Mouse (Mus musculus) myocyte (in vitro differentiated cells): ENCODE measurements at regions not wholly inside any gene's neighbourhood (a gene's known extent, or its start where the extent isn't known, plus 50 kb on each side); places are given as distances from the start of the nearest gene placed in this dataset.

ENCODE experiments used
- E2F4 ChIP-seq: IDR thresholded peaks from one replicate; pipeline ENCODE4 v1.6.1; 2011; ENCODE audit warnings: mild to moderate bottlenecking, control low read depth, moderate library complexity; ENCODE audit not compliant: insufficient read depth
- MAX ChIP-seq: IDR thresholded peaks from one replicate; pipeline ENCODE4 v1.6.1; 2011; ENCODE audit warnings: low read depth, mild to moderate bottlenecking, control low read depth
- POLR2A ChIP-seq: IDR thresholded peaks from one replicate; pipeline ENCODE4 v1.6.1; 2011; ENCODE audit warnings: low read depth, mild to moderate bottlenecking, control low read depth, moderate library complexity; ENCODE audit not compliant: insufficient read length
- POLR2AphosphoS2 ChIP-seq: IDR thresholded peaks from one replicate; pipeline ENCODE4 v1.6.1; 2011; ENCODE audit warnings: low read depth, control low read depth; ENCODE audit not compliant: insufficient read length
- REST ChIP-seq: IDR thresholded peaks from one replicate; pipeline ENCODE4 v1.6.1; 2011; ENCODE audit warnings: mild to moderate bottlenecking, control low read depth, moderate library complexity; ENCODE audit not compliant: insufficient read depth, insufficient read length
- TCF12 ChIP-seq: IDR thresholded peaks from one replicate; pipeline ENCODE4 v1.6.1; 2011; ENCODE audit warnings: mild to moderate bottlenecking, control low read depth; ENCODE audit not compliant: poor library complexity, insufficient read depth, severe bottlenecking
- TCF3 ChIP-seq: IDR thresholded peaks from one replicate; pipeline ENCODE4 v1.6.1; 2011; ENCODE audit warnings: low read depth, control low read depth; ENCODE audit not compliant: insufficient read length
- USF1 ChIP-seq: IDR thresholded peaks from one replicate; pipeline ENCODE4 v1.6.1; 2011; ENCODE audit warnings: low read depth, mild to moderate bottlenecking, control low read depth, moderate library complexity

DNA sequence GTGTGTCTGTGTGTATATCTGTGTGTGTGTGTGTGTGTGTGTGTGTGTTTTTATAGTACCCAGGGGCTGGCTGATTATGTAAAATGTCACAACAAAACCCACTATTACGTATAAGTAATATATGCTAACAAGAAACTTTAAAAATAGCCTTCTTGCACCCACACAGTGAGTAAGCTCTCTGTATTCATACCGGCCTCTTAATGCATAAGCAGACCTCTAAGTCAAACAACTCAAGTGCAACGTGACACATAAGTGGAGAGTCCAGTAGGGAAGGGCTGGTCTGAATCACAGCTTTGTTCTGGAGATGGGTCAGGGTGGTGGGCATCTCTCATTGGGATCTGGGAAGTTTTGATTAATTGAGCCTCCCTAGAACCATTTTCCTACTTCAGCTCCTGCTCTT, 107.7 kb upstream of the Kdm8 start:
- no peak for TF ChIP-seq TCF12
- TF ChIP-seq MAX: no peak
- TF ChIP-seq POLR2A: no peak
- TF ChIP-seq E2F4: no peak
- no peak for TF ChIP-seq TCF3
- TF ChIP-seq USF1: no peak
- no peak for TF ChIP-seq REST
- TF ChIP-seq POLR2AphosphoS2: no peak
